Mouse (Mus musculus): ENCODE measurements around the gene Naa11.

Gene Naa11

DNA sequence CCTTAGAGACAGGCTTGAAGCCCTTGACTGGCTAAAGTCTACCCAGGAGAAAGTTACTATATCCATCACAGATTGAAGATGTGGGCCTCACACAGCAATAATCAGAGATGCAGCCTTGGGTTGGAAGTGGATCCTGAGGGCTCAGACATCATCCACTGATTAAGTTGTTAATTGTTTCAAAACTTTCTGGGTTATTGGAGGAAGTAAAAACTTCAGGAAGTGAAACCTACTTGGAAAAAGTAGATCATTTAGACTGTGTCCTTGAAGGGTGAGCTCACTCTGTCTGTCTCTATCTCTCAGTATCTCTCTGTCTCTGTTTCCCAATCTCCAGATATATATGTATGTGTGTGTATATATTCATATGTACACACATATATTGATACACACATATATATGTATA is 47.0 kb downstream of the Naa11 start:
- DNase-seq (ENCODE audit: low read depth, low spot score): no peak

DNA sequence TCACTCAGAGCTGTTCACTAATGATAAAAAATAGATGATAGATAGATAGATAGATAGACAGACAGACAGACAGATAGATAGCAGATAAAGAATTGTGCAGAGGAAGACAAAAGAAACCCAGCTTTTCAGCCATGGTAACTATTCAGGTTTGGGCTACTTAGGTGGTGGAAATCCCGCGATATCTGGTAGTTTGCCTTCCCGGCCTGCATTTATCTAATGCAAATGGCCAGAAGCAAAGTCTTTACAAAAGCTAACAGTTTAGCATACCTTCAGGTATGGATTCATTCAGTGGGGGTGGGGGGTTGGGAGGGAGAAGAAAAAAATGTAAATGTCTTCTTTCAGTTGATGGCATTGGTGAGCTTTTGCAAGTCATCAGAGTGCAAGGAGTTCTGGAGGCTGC is 48.0 kb downstream of the Naa11 start:
- no peak for DNase-seq (ENCODE audit: low read depth, low spot score)

DNA sequence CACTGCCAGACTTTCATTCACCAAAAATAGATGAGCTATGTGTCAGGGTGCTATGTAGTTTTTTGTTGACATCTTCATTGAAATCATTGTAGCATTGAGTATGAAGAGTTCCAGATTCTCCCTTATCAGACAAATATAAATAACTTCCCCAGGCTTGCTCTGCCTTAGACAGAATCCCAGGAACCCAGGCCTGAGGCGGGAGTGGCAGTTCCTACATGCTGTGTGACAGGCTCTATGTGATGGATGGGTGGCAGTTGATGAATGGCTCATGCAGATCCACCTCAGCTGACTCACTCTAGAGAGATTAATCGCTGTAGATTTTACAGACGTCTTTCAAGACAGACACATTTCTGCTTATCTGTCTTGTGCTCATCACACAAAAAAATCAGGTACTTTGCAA is 57.4 kb downstream of the Naa11 start:
- DNase-seq (ENCODE audit: low read depth, low spot score): no peak

All from WW6 (cell line).